Mouse (Mus musculus) C2C12 (cell line): ENCODE measurements around the gene Shisal2b. TPM values are rescaled to one million over a fixed set of nuclear protein-coding genes. Genes with fewer than 3 reads are reported as not detected.

Experiments
- H3K27me3 ChIP-seq: one replicate; pipeline ENCODE4 v1.6.1; 2011; ENCODE audit not compliant: control insufficient read depth, insufficient read depth, insufficient read length
- H3K36me3 ChIP-seq: one replicate; pipeline ENCODE4 v1.6.1; 2011; ENCODE audit not compliant: control insufficient read depth, insufficient read depth
- H3K4me3 ChIP-seq: one replicate; pipeline ENCODE4 v1.5.1; 2011; ENCODE audit warnings: mild to moderate bottlenecking, control low read depth; ENCODE audit not compliant: poor library complexity, insufficient read depth, severe bottlenecking
- H3K79me2 ChIP-seq: one replicate; pipeline ENCODE4 v1.6.1; 2011; ENCODE audit not compliant: control insufficient read depth, insufficient read depth
- H3K79me3 ChIP-seq: one replicate; pipeline ENCODE4 v1.6.1; 2011; ENCODE audit warnings: low read depth, control low read depth
- H3ac ChIP-seq: one replicate; pipeline ENCODE3; 2011; ENCODE audit warnings: low read depth; ENCODE audit not compliant: control insufficient read depth, insufficient read length
- CEBPB ChIP-seq: IDR thresholded peaks from one replicate; pipeline ENCODE4 v1.6.1; 2011; ENCODE audit warnings: low read depth, mild to moderate bottlenecking, control low read depth, moderate library complexity
- CTCF ChIP-seq: IDR thresholded peaks from one replicate; pipeline ENCODE4 v1.5.1; 2011; ENCODE audit not compliant: control insufficient read depth, insufficient read depth, insufficient read length
- FOSL1 ChIP-seq: IDR thresholded peaks from one replicate; pipeline ENCODE4 v1.8.0; 2011; ENCODE audit warnings: mild to moderate bottlenecking, low read length; ENCODE audit not compliant: poor library complexity, insufficient read depth, severe bottlenecking
- MAX ChIP-seq: IDR thresholded peaks from one replicate; pipeline ENCODE4 v1.6.1; 2011; ENCODE audit warnings: mild to moderate bottlenecking, control low read depth
- MYOD1 ChIP-seq: IDR thresholded peaks from one replicate; pipeline ENCODE4 v1.6.1; 2011; ENCODE audit warnings: low read depth; ENCODE audit not compliant: control insufficient read depth, insufficient read length
- MYOG ChIP-seq: IDR thresholded peaks from one replicate; pipeline ENCODE4 v1.6.1; 2011; ENCODE audit not compliant: control insufficient read depth, insufficient read length; ENCODE audit errors: extremely low read depth
- USF1 ChIP-seq: IDR thresholded peaks from one replicate; pipeline ENCODE4 v1.6.1; 2011; ENCODE audit warnings: low read depth, mild to moderate bottlenecking, control low read depth, moderate library complexity
- polyA plus RNA-seq: library from polyadenylated mRNA; unstranded; fragments of >200 nt; fragmentation: generic; extraction: Trizol; gene quantifications from one replicate; pipeline ENCODE4 v1.2.1, GENCODE M21; 2012; ENCODE audit warnings: missing spikeins

The Shisal2b gene
- polyA plus RNA-seq, 1 experiment = not detected

DNA sequence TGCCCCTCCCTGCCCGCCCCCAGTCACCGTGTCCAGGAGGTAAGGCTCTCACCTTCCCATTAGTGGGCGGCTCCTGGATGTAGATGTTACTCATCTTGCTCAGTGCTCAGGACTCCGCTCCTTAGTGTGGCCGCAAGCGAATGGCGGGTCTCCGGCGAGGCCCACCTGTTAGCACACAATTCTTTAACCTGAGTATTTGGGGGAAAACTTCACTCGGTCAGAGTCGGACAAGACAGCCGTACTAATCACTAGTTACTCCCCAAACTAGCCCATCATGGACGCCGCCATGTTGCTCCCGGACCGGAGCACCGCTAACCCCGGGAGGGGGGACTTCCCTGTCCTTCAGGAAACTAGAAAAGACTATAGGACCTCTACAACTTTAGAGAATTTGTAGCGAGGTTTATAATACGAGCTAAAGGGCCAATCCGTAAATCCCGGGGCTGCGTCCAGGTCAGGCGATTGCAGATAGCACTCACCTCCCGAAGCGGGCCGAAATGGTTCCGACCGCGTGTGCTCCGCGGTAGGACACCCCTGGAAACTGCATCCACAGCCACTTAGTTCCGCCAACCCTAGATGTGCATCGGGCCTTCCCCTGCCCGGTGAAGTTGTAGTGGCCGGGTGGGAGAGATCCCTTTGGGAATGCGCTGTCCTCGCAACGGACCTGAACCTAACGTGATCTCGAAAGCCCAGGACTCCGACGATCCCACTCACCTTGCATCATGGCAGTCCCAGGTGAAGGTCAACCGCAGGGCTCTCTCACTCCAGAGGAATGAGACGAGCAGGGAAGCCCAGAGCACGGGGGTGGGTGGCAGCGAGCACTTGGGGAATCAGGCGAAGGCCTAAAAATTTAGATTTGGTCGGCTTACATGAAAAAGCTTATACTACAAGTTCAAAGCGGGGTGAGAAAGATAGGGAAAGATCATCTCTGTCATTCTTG lies 46.8 kb downstream of the Shisal2b start, which contains the start of gene Cwc27:
Cwc27 (minus strand) TSS at position 508 of the 937 bp plus-strand sequence.
- no peaks in the 10 kb centered on the region for H3K27me3 ChIP-seq
- no peaks in the 10 kb centered on the region for H3K36me3 ChIP-seq
- peak within 1 kb of the TSS; percentile 88 for H3ac ChIP-seq
- peaks cover 6% of the 10 kb centered on the region for H3K79me3 ChIP-seq
- peak within 1 kb of the TSS; percentile 83 for H3K4me3 ChIP-seq
- peaks cover 57% of the 10 kb centered on the region for H3K79me2 ChIP-seq
- TF ChIP-seq MAX = peak; percentile 74
- no peak for TF ChIP-seq MYOG
- TF ChIP-seq USF1 = no peak
- no peak for TF ChIP-seq MYOD1
- TF ChIP-seq CTCF = no peak
- no peak for TF ChIP-seq FOSL1

DNA sequence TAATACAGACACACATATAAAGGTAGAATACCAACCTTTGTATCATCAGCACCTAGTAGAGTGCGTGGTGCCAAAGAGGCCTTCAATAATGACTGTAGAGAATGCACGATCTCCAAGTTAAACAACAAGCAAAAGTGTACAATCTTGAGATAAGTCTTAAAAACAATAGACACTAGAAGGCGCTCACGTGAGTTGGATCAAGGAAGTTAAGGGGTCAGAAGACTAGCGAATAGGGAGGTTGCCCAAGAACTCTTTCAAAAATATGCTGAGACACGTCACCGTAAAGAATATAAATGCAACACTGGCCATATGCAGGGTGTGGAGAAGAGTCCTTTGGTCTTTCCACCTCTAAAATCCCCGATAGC lies 47.4 kb downstream of the Shisal2b start:
- Histone ChIP-seq H3K27me3 (no peaks in the 10 kb centered on the region), H3ac (peak overlapping the region; percentile 3), H3K79me2 (peaks cover 57% of the 10 kb centered on the region), H3K79me3 (peaks cover 6% of the 10 kb centered on the region), H3K36me3 (no peaks in the 10 kb centered on the region), H3K4me3 (peak overlapping the region; percentile 83)
- TF ChIP-seq FOSL1 (no peak), MYOG (no peak), CTCF (no peak), USF1 (peak; percentile 44), MYOD1 (no peak), CEBPB (no peak), MAX (no peak)

- H3K36me3 ChIP-seq = peaks cover 51% of the 10 kb centered on the region
- TF ChIP-seq CEBPB (no peak), CTCF (no peak), FOSL1 (no peak), MAX (no peak), USF1 (no peak), MYOD1 (no peak), MYOG (no peak)
- no peak overlapping the region for H3K4me3 ChIP-seq
- H3K79me2 ChIP-seq = no peaks in the 10 kb centered on the region
- H3K79me3 ChIP-seq = no peaks in the 10 kb centered on the region
- H3K27me3 ChIP-seq = no peaks in the 10 kb centered on the region
- H3ac ChIP-seq = no peak overlapping the region
Measured at GRCm38 (mm10) chr13:104805681-104806080, 58.0 kb downstream of the Shisal2b start.

GRCm38 (mm10) chr13:104799566-104800182 lies 64.0 kb downstream of the Shisal2b start:
- Histone ChIP-seq H3K79me2 (no peaks in the 10 kb centered on the region), H3K4me3 (no peak overlapping the region), H3K36me3 (peaks cover 38% of the 10 kb centered on the region), H3ac (no peak overlapping the region), H3K27me3 (no peaks in the 10 kb centered on the region), H3K79me3 (no peaks in the 10 kb centered on the region)
- TF ChIP-seq CEBPB = no peak
- no peak for TF ChIP-seq CTCF
- TF ChIP-seq MYOG = no peak
- TF ChIP-seq USF1 = no peak
- no peak for TF ChIP-seq FOSL1
- TF ChIP-seq MAX = no peak
- TF ChIP-seq MYOD1 = no peak

GRCm38 (mm10) chr13:104799067-104799466 lies 64.6 kb downstream of the Shisal2b start:
- TF ChIP-seq MYOG = no peak
- TF ChIP-seq CEBPB = no peak
- no peak for TF ChIP-seq MYOD1
- no peak for TF ChIP-seq FOSL1
- no peak for TF ChIP-seq MAX
- no peak for TF ChIP-seq CTCF
- TF ChIP-seq USF1 = no peak
- H3K79me2 ChIP-seq = no peaks in the 10 kb centered on the region
- H3K36me3 ChIP-seq = peaks cover 36% of the 10 kb centered on the region
- H3ac ChIP-seq = no peak overlapping the region
- H3K27me3 ChIP-seq = no peaks in the 10 kb centered on the region
- no peaks in the 10 kb centered on the region for H3K79me3 ChIP-seq
- no peak overlapping the region for H3K4me3 ChIP-seq

Other genes with a start within 250 kb of the Shisal2b start
- gene Srek1ip1, start 71.4 kb downstream of the Shisal2b start, polyA plus RNA-seq = 6.9 TPM
- gene Cwc27, start 46.8 kb downstream of the Shisal2b start, polyA plus RNA-seq = 5.1 TPM
- gene Rgs7bp, start 191.0 kb upstream of the Shisal2b start, polyA plus RNA-seq = not detected
- not detected for gene 4933425L06Rik, start 218.2 kb upstream of the Shisal2b start, polyA plus RNA-seq